Mouse (Mus musculus) testis, adult 2 months (tissue): ENCODE results near the gene Nsun2.

Experiments used
- CTCF ChIP-seq: fragments of 200-500 bp; IDR thresholded peaks from 2 replicates; pipeline ENCODE4 v1.5.1; 2012; ENCODE audit warnings: low read depth, mild to moderate bottlenecking, inconsistent platforms, low read length, moderate library complexity; ENCODE audit not compliant: control insufficient read depth, insufficient read depth, insufficient replicate concordance
- POLR2A ChIP-seq: fragments of 200-500 bp; IDR thresholded peaks from 2 replicates; pipeline ENCODE4 v1.6.1; 2012; ENCODE audit warnings: low read depth, mild to moderate bottlenecking, inconsistent platforms, low read length, moderate library complexity; ENCODE audit not compliant: control insufficient read depth

DNA sequence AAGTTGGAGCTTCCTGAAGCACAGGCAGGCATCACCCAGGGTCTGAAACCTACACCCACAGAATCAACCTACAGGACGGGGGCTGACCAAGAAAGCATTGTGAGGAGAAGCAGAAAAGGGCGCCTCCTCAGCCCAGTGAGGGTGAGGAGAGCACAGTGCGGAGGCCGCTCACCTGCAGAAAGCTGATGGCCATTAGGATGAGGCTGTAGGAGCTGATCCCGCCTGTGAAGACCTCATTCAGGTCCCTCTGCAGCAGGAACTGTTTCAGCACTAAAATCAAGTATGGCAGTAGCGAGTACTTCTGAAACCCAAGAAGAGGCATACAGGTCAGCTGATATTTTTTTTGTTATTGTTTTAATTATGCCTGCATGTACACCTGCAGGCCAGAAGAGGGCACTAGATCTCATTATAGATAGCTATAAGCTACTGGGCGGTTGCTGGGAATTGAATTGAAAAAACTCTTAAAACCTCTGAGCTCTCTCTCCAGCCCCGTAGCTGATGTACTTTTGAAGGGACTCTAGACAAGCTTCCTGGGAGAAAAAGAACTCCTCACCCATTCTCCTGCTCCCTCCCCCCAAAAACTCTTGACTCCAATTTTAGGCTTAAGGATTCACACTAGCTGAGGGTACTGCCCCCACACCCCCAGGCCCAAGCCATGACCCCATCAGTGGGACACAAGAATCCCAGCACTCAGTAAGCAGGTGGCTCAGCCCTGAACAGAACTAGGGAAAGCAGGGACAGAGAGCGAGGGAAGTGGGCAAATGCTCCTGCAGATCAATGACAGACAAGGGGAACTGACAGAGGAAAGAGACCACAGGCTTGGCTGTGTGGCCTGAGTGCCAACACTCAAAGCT, 23.9 kb upstream of the Nsun2 start:
- TF ChIP-seq CTCF (no peak), POLR2A (no peak)
